Mouse (Mus musculus) intestine, embryonic 15.5 days (tissue): ENCODE results near the gene Parp11. TPM values are rescaled to one million over a fixed set of nuclear protein-coding genes. Genes with fewer than 3 reads are reported as not detected.

Experiments used
- ATAC-seq: fragments of 200-750 bp; cut with Nextera tagmentation; 2 replicates; pipeline ENCODE4 v1.8.0; 2017; ENCODE audit warnings: moderate TSS enrichment, moderate library complexity
- H3K27ac ChIP-seq: fragments of 300-500 bp; sonication (generic); 2 replicates; pipeline ENCODE4 v1.5.1; 2015; ENCODE audit warnings: mild to moderate bottlenecking, inconsistent platforms
- H3K27me3 ChIP-seq: fragments of 300-500 bp; sonication (generic); replicated peaks from 2 replicates; pipeline ENCODE4 v1.6.1; 2015; ENCODE audit warnings: inconsistent platforms
- H3K36me3 ChIP-seq: fragments of 300-500 bp; sonication (generic); 2 replicates; pipeline ENCODE4 v1.6.1; 2015; ENCODE audit warnings: inconsistent platforms
- H3K4me1 ChIP-seq: fragments of 300-500 bp; sonication (generic); replicated peaks from 2 replicates; pipeline ENCODE4 v1.6.1; 2015; ENCODE audit warnings: inconsistent platforms
- H3K4me2 ChIP-seq: fragments of 300-500 bp; sonication (generic); replicated peaks from 2 replicates; pipeline ENCODE4 v1.6.1; 2015; ENCODE audit warnings: mild to moderate bottlenecking, inconsistent platforms
- H3K4me3 ChIP-seq: fragments of 300-500 bp; sonication (generic); replicated peaks from 2 replicates; pipeline ENCODE4 v1.5.1; 2015; ENCODE audit warnings: inconsistent platforms
- H3K9ac ChIP-seq: fragments of 300-500 bp; sonication (generic); 2 replicates; pipeline ENCODE4 v1.6.1; 2015; ENCODE audit warnings: inconsistent platforms
- H3K9me3 ChIP-seq: fragments of 300-500 bp; sonication (generic); 2 replicates; pipeline ENCODE4 v1.6.1; 2016; ENCODE audit warnings: inconsistent platforms
- WGBS: fragments of 180-500 bp; shearing (Covaris S2); methylation state at CpG from one replicate; pipeline ENCODE4 v1.1.7; 2015; 5-methylcytosine and 5-hydroxymethylcytosine counted together
- polyA plus RNA-seq: library from polyadenylated mRNA; unstranded; fragments of >200 nt; fragmentation: Nextera tagmentation; extraction: Ambion mirVana; gene quantifications from 2 replicates; pipeline ENCODE4 v1.2.1, GENCODE M21; 2015

Parp11 gene
- polyA plus RNA-seq, 1 experiment from 2014 or later: 20.6 TPM

DNA sequence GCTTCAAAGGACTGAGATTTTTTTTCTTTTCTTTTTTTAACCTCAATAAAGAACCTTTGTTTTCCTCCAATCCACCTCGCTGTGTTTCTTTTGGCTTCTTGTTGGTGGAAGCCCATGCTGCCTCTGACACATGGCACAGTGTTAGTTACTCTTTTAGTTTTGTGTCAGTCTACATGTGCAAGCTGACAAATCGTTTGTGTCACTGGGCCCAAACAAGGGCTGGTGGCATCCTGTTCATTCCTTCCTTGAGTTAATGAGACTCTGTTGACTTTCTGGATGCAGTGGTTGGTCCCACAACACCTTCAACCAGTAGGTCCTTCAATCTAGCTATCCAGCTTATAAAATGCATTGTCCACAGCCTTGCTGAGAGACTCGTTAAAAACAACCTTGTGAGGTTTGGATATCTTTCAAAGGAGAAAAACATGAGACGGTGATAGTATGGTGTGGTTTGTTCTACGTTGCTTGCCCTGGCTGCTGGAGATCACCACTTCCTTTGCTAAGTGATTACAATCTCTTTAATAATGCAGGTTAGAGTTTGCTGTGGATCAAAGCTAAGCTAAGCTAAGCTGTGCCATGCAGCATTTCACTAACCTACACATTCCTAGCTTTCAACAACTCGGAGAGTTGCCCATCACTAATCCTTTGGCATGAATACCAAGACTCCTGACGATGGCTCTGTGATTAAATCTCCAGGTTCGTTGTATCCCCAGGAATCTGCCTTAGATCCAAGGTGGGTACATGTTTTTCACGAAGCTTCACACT lies 12.6 kb upstream of the Parp11 start:
- WGBS: 82% methylated on average over 9 of the region's 9 CpGs
- no peak overlapping the region for H3K9ac ChIP-seq
- H3K9me3 ChIP-seq: no peaks in the 10 kb centered on the region
- H3K27ac ChIP-seq: no peak overlapping the region
- H3K27me3 ChIP-seq: no peaks in the 10 kb centered on the region
- no peak overlapping the region for H3K4me3 ChIP-seq
- no peaks in the 10 kb centered on the region for H3K4me1 ChIP-seq
- ATAC-seq: no peak
- H3K4me2 ChIP-seq: no peak overlapping the region
- no peaks in the 10 kb centered on the region for H3K36me3 ChIP-seq

DNA sequence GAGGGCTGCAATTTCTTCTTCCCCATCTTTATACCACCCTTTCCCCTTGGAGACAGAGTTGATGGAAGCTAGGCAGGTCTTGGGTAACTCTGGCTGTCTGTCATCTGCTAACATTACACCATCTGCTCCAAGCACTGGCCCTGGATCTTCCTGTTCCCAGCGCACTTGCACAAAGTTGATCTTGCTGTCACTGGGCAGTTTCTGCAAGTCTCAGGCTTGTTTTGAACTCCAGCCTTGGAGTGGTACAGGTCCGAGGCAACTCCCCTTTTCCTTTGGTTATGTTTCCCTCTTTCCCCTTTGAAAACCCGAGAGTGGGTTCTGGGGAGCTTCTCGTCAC lies 12.0 kb upstream of the Parp11 start:
- H3K4me1 ChIP-seq: no peaks in the 10 kb centered on the region
- no peak overlapping the region for H3K4me2 ChIP-seq
- 90% methylated on average over 4 of the region's 4 CpGs for WGBS
- no peaks in the 10 kb centered on the region for H3K36me3 ChIP-seq
- no peak overlapping the region for H3K27ac ChIP-seq
- H3K9me3 ChIP-seq: no peaks in the 10 kb centered on the region
- ATAC-seq: no peak
- no peaks in the 10 kb centered on the region for H3K27me3 ChIP-seq
- no peak overlapping the region for H3K4me3 ChIP-seq
- H3K9ac ChIP-seq: no peak overlapping the region

DNA sequence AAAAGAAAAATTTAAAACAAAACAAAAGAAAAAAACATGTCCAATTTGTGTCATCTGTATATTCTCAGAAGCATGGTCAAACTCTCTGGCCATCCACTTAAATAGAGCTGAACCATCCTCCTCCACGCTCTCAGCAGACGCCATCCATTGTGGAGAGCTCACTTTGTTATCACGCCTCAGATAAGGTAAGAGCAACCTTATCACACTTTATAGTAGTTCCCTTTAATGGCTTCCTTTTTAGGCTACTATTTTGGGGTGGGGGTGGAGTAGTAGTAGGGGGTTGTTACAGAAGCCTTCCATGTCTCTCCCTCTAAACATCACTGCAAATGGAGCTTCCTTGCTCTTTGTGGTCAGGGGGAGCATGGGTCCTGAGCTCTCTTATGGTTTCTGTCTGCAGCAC lies 7.6 kb upstream of the Parp11 start:
- Histone ChIP-seq H3K27me3 (no peaks in the 10 kb centered on the region), H3K9me3 (no peaks in the 10 kb centered on the region), H3K4me3 (no peak overlapping the region), H3K36me3 (no peaks in the 10 kb centered on the region), H3K27ac (no peak overlapping the region), H3K4me2 (no peak overlapping the region), H3K9ac (no peak overlapping the region), H3K4me1 (no peaks in the 10 kb centered on the region)
- ATAC-seq: no peak
- 63% methylated on average over 3 of the region's 3 CpGs for WGBS

DNA sequence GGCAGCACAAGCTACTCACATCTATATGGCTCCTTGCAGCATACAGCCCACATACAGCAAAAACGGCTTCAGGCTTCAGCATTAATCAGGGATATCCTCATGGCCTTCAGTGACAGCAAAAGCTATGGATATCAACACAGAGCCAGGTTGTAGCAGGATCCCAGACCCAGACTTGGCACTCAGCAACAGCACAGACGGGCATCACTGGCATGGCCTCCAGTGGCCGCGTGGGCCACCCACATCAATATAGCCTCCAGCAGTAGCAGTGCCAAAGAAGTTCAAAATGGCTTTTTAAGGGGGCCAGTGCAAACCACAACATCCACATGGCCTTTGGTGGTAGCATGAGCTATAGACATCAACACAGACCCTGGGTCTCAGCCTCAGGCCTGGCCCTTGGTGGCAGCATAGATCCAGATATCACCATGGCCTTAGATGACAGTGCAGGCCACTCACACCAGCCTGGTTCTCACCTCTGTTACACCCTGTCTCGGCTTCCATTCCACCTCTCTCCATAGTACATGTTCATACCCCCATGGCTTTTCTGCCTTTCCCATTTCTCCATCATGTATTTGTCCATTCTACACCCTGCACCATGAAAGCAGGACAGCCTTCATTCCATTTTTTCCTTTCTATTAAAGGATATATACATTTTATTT lies 7.0 kb upstream of the Parp11 start:
- 80% methylated on average over 5 of the region's 5 CpGs for WGBS
- H3K4me1 ChIP-seq: no peaks in the 10 kb centered on the region

DNA sequence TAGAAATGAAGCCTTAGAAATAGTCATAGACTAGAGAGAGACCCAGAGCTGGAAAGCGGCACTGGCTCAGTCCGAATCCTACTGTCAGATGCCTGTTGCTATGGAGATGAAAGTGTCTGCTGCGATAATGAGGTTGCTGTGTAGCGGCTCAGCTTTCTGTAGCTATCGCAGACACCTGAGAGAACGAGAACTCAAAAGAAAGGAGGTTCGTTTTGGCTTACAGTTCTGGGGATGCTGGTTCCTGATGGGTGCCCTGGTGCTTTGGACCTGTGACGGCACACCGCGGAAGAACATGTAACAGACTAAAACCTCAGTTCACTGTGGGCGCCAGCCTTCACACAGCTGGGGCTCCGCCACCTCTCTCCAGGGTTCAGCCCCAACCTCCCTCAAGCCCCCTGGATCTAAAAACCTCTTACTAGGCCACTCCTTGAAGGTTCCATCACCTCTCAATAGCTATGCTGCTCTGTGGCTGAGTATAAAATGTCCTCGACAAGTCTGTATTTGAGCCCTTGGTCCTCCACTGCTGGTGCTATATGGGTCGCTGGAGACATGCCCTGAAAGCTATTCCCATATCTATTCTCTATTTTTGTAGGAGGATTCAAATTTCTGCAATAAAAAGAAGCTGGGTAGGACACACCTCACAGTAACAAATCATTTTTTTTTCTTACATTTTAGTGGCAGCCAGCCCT lies 6.1 kb upstream of the Parp11 start:
- Histone ChIP-seq H3K4me3 (no peak overlapping the region), H3K9me3 (no peaks in the 10 kb centered on the region), H3K4me2 (no peak overlapping the region), H3K36me3 (no peaks in the 10 kb centered on the region), H3K27ac (no peak overlapping the region), H3K9ac (no peak overlapping the region), H3K4me1 (no peaks in the 10 kb centered on the region), H3K27me3 (no peaks in the 10 kb centered on the region)
- ATAC-seq: no peak
- WGBS: 48% methylated on average over 14 of the region's 14 CpGs

More for the DNA sequence above, 7.0 kb upstream of the Parp11 start:
- no peak for ATAC-seq
- Histone ChIP-seq H3K27ac (no peak overlapping the region), H3K4me2 (no peak overlapping the region), H3K9ac (no peak overlapping the region), H3K9me3 (no peaks in the 10 kb centered on the region), H3K36me3 (no peaks in the 10 kb centered on the region), H3K27me3 (no peaks in the 10 kb centered on the region), H3K4me3 (no peak overlapping the region)

DNA sequence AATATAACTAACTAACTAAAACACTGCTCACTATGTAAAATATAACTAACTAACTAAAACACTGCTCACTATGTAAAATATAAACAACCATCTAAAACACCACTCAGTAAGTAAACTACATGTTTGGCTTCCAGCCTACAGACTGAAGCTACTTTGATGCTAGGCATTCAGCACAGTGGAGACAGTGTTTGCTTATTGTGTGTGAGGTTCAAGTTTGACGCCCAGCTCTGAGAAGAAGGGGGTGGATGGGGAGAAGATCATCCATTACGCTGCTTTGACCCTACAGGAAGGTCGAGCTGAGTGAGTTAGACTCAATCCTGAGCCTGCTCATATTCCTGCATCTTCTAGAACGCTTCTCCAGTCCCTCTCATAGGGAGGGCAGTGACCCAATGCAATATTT lies 4.1 kb upstream of the Parp11 start:
- no peaks in the 10 kb centered on the region for H3K4me1 ChIP-seq
- 34% methylated on average over 4 of the region's 4 CpGs for WGBS
- ATAC-seq: no peak
- no peak overlapping the region for H3K4me2 ChIP-seq
- H3K9ac ChIP-seq: no peak overlapping the region
- H3K36me3 ChIP-seq: no peaks in the 10 kb centered on the region
- no peak overlapping the region for H3K4me3 ChIP-seq
- no peaks in the 10 kb centered on the region for H3K9me3 ChIP-seq
- no peak overlapping the region for H3K27ac ChIP-seq
- H3K27me3 ChIP-seq: no peaks in the 10 kb centered on the region

DNA sequence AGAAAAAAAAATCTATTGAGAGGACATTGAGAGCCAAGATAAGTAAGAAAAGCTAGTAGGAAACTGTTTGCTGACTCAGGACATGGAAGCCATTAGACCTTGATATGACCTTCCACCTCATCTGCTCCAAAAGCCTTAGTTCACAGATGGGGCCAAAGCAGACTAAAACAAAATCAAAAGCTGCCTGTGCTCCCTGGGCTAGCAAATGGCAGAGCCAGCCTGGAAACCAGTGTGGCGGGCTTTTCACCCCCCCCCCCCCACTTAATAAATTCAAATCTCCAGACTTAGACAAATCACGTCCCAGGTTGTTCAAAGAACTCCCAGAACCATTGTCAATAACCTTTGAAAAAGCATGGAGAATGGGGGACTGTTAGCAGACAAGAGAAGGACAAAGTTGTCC lies 2.7 kb upstream of the Parp11 start:
- no peaks in the 10 kb centered on the region for H3K9me3 ChIP-seq
- no peak overlapping the region for H3K4me3 ChIP-seq
- H3K4me2 ChIP-seq: no peak overlapping the region
- H3K27ac ChIP-seq: no peak overlapping the region
- H3K36me3 ChIP-seq: no peaks in the 10 kb centered on the region
- H3K9ac ChIP-seq: no peak overlapping the region
- no peaks in the 10 kb centered on the region for H3K27me3 ChIP-seq
- no peaks in the 10 kb centered on the region for H3K4me1 ChIP-seq
- 61% methylated on average over 2 of the region's 2 CpGs for WGBS
- no peak for ATAC-seq

DNA sequence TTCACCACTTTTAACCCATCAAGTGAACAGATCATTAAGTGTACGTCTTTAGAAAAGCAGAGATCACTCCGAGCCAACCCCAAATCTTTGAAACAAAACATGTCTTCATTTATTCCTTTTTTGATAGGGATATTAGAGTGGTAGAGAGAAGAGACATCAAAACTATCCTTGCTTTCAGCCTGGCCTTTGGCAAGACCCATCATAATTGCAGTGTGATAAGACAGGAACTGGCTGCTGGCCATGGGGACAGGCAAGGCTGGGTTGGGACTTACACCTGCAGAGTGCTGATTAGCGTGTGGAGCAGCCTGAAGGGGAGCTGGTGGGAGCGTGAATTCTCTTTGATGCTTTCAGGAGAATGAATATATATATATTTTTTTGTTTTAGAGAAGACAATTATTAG lies 2.2 kb upstream of the Parp11 start:
- WGBS: 61% methylated on average over 4 of the region's 4 CpGs
- no peaks in the 10 kb centered on the region for H3K27me3 ChIP-seq
- H3K4me3 ChIP-seq: no peak overlapping the region
- ATAC-seq: peak; percentile 58; the same call in 1 of the 2 replicates
- no peak overlapping the region for H3K27ac ChIP-seq
- H3K9ac ChIP-seq: no peak overlapping the region
- no peak overlapping the region for H3K4me2 ChIP-seq
- no peaks in the 10 kb centered on the region for H3K4me1 ChIP-seq
- no peaks in the 10 kb centered on the region for H3K36me3 ChIP-seq
- H3K9me3 ChIP-seq: no peaks in the 10 kb centered on the region

DNA sequence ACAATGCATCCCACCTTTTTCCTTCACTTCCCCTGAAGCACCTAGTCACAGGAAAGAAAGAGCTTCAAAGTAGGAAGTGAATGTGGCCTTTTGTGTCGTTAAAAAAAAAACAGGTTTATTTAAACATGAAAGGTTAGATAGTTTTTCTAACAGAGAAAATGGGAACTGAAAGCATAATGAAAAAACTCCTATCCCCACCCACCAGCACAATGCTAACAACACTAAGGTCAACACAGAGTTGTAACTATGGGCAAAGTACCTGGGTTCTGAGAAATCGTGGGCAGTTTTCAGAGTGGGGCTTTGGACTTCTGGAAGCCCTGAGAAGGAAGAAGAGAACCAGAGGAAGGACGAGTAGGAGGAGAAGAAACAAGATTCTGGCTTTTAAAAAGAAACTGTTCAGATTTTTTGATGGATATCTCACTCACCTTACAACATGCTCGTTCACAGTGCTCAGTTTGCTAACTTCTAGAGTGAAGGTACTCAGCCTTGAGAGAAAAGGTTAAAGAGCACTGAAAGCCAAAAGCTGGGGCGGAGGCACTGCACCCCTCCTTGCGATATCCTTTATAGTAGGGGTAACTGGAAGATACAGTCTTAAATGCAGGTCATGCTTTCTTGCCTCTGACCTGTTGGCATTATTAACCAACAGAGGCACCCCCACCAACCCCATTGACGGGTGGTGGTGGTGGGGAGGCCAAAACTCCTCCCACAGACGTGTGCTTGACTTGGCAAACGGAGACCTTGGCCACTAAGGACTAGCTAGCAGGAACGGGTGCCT lies 1.2 kb downstream of the Parp11 start:
- Histone ChIP-seq H3K27ac (no peak overlapping the region), H3K4me3 (no peak overlapping the region), H3K4me1 (no peaks in the 10 kb centered on the region), H3K9me3 (no peaks in the 10 kb centered on the region), H3K36me3 (no peaks in the 10 kb centered on the region), H3K4me2 (no peak overlapping the region), H3K9ac (no peak overlapping the region), H3K27me3 (no peaks in the 10 kb centered on the region)
- ATAC-seq: no peak
- 59% methylated on average over 10 of the region's 10 CpGs for WGBS

DNA sequence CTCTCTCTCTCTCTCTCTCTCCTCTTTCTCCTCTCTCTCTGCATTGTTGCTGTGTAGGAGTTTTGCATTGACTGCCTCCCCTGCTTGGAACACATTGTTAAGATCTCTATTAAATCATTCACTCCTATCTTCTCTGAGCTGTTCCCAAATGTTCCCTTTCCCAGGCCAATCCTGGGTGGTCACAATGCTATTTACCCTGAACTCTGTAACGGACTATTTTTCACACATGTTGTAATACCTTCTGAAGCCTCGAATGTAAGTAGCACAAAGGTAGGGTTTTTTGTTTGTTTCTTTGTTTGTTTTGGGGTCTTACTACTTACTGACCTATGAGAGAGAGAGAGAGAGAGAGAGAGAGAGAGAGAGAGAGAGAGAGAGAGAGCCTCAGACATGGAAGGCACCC lies 2.2 kb downstream of the Parp11 start:
- no peak overlapping the region for H3K9ac ChIP-seq
- H3K27ac ChIP-seq: no peak overlapping the region
- H3K4me3 ChIP-seq: no peak overlapping the region
- no peaks in the 10 kb centered on the region for H3K4me1 ChIP-seq
- H3K4me2 ChIP-seq: no peak overlapping the region
- WGBS: 69% methylated on average over 2 of the region's 2 CpGs
- H3K36me3 ChIP-seq: no peaks in the 10 kb centered on the region
- H3K27me3 ChIP-seq: no peaks in the 10 kb centered on the region
- H3K9me3 ChIP-seq: no peaks in the 10 kb centered on the region
- ATAC-seq: no peak

DNA sequence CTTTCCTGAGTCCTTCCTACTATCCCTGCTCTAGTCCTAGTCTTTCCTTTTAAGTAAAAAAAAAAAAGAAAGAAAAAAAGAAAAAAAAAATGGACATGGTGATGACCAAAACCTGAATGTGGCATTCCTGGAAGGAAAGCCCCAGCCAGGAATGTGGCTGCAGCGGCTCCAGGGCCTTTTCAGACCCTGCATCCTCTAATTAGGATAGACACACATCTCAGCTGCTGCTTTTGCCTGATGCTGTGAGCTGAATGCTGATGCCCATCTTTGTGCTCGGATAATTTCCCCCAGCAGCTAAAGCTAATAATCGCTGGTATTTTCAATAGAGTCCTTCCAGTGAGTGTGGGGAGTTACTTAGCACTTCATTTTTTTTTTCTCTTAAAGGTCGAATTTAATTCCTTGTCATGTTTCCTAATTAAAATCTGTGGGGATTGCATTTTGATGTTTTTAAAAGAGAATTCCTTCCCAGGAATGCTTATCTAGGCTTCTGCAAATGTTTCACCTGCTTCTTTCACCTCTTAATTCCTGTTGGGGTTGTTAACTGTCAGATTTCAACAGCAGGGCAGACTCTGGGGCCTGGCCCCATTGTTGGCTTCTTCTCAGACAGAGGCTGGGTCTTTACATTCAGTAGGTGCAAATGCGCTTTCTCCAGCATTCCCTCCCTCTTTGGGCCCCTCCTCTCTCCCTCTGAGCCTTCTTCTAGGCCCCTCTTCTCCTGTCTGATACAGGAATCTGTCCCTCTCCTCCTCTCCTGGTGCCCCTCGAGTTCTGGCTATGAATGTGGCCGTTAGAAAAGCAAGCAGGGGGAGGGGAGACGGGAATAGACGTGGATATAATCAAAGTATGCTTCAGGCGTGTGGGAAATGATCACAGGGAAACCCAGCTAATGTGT lies 3.1 kb downstream of the Parp11 start:
- H3K4me2 ChIP-seq: no peak overlapping the region
- no peaks in the 10 kb centered on the region for H3K27me3 ChIP-seq
- H3K4me1 ChIP-seq: 0 out of 2 replicates have a peak, but pooled peaks cover under 1% of the 10 kb centered on the region
- 40% methylated on average over 10 of the region's 10 CpGs for WGBS
- ATAC-seq: no peak
- no peaks in the 10 kb centered on the region for H3K9me3 ChIP-seq
- no peak overlapping the region for H3K9ac ChIP-seq
- no peak overlapping the region for H3K27ac ChIP-seq
- H3K36me3 ChIP-seq: no peaks in the 10 kb centered on the region
- H3K4me3 ChIP-seq: no peak overlapping the region
